Mouse (Mus musculus) liver, adult (tissue): Measurements from ENCODE around the gene Grid2.

Experiments
- GATA4 ChIP-seq: IDR thresholded peaks from 2 replicates; pipeline ENCODE4 v1.6.1; 2014; ENCODE audit warnings: mild to moderate bottlenecking, low read length; ENCODE audit not compliant: insufficient replicate concordance

The Grid2 gene

GRCm38 (mm10) chr6:64647661-64648060 lies 1392.0 kb downstream of the Grid2 start:
- TF ChIP-seq GATA4 = no peak

- no peak for TF ChIP-seq GATA4
These were observed 1392.5 kb downstream of the Grid2 start for GRCm38 (mm10) chr6:64648196-64648595.

- no peak for TF ChIP-seq GATA4
These were observed 1393.9 kb downstream of the Grid2 start for GRCm38 (mm10) chr6:64649296-64650226.

GRCm38 (mm10) chr6:64650765-64651164 lies 1395.1 kb downstream of the Grid2 start:
- TF ChIP-seq GATA4 = no peak

GRCm38 (mm10) chr6:64671010-64671409 lies 1415.3 kb downstream of the Grid2 start:
- TF ChIP-seq GATA4 = no peak

GRCm38 (mm10) chr6:64678815-64679214 lies 1423.1 kb downstream of the Grid2 start:
- TF ChIP-seq GATA4 = no peak

- no peak for TF ChIP-seq GATA4
These were observed 1428.3 kb downstream of the Grid2 start for GRCm38 (mm10) chr6:64683974-64684373.

GRCm38 (mm10) chr6:64684973-64685372 lies 1429.3 kb downstream of the Grid2 start:
- no peak for TF ChIP-seq GATA4

- no peak for TF ChIP-seq GATA4
These were observed 1432.7 kb downstream of the Grid2 start for GRCm38 (mm10) chr6:64688181-64688944.

GRCm38 (mm10) chr6:64694688-64695087 lies 1439.0 kb downstream of the Grid2 start:
- TF ChIP-seq GATA4 = no peak

- TF ChIP-seq GATA4 = no peak
These were observed 1448.0 kb downstream of the Grid2 start for GRCm38 (mm10) chr6:64703659-64704058.

GRCm38 (mm10) chr6:64727751-64728403 lies 1472.2 kb downstream of the Grid2 start:
- no peak for TF ChIP-seq GATA4

GRCm38 (mm10) chr6:64728499-64729198 lies 1473.0 kb downstream of the Grid2 start, which contains the start of gene Atoh1:
Atoh1 (plus strand) TSS chr6:64729125.
- TF ChIP-seq GATA4 = no peak

- no peak for TF ChIP-seq GATA4
These were observed 1473.7 kb downstream of the Grid2 start for GRCm38 (mm10) chr6:64729231-64730011.

- TF ChIP-seq GATA4 = no peak
These were observed 1474.4 kb downstream of the Grid2 start for GRCm38 (mm10) chr6:64730030-64730429.
